Mouse (Mus musculus) cerebellum, postnatal 36 days (tissue): Measurements from ENCODE around the gene Farp1.

ENCODE experiments used
- DNase-seq, 2 experiments: peaks; one replicate each; pipeline ENCODE4 v3.0.0; 2021 to 2022; ENCODE audit warnings: mixed read lengths in 2 of 2

Gene Farp1

GRCm38 (mm10) chr14:121322641-121323040 is 287.6 kb downstream of the Farp1 start:
- DNase-seq, result no peak

- no peak for DNase-seq
These were observed 289.7 kb downstream of the Farp1 start for GRCm38 (mm10) chr14:121324521-121325330.

GRCm38 (mm10) chr14:121326432-121326831 is 291.4 kb downstream of the Farp1 start:
- DNase-seq, result peak; percentile 39 to 53

- DNase-seq, result no peak
These were observed 293.9 kb downstream of the Farp1 start for GRCm38 (mm10) chr14:121328878-121329277.

DNA sequence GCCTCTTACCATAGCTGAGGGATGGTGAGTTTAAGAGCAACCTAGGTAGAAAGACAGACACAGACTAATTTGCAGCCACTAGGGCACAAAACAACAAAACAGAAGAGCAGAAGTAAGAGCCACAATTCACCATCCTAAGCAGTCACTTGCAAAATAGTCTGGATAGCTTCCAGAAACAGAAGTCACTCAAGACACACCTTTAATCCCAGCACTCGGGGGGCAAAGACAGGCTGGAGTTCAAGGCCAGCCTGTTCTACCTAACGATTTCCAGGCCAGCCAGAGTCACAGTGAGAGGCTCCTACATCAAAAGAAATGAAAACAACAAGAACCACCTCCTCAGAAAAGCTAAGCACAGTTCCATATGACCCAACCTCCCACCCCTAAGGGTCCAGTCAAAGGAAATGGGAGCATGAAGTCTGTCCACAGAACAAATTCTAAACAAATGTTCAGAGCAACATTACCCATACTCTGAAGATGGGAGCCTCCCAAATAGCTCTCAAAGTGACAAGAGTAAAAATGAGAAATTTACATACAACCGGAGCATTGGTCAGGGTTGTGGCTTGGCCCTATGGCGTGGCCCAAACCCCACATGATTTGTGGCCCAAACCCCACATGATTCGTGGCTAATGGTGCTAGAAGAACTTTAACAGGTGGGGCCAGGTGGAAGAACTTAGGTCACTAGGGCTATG is 294.5 kb downstream of the Farp1 start:
- no peak for DNase-seq

- no peak for DNase-seq
These were observed 295.0 kb downstream of the Farp1 start for GRCm38 (mm10) chr14:121330090-121330408.
